Mouse (Mus musculus) midbrain, embryonic 11.5 days (tissue): ENCODE measurements around the gene Slc25a44. TPM values are rescaled to one million over a fixed set of nuclear protein-coding genes. Genes with fewer than 3 reads are reported as not detected.
A peak's percentile ranks its signal among the peaks of the same experiment; 100 is the strongest.

Source experiments
- ATAC-seq: fragments of 200-750 bp; cut with Nextera tagmentation; 2 replicates; pipeline ENCODE4 v1.8.0; 2017; ENCODE audit warnings: moderate TSS enrichment, moderate library complexity; ENCODE audit not compliant: low FRiP score
- DNase-seq: peaks from one replicate; pipeline ENCODE4 v3.0.0; 2015; ENCODE audit warnings: low spot score; ENCODE audit errors: missing footprints
- H3K27ac ChIP-seq: fragments of 300-500 bp; sonication (generic); 2 replicates; pipeline ENCODE4 v1.5.1; 2014; ENCODE audit warnings: low read depth, low read length
- H3K27me3 ChIP-seq: fragments of 300-500 bp; sonication (generic); 2 replicates; pipeline ENCODE4 v1.6.1; 2014; ENCODE audit warnings: mild to moderate bottlenecking, low read length, moderate library complexity, mixed read lengths; ENCODE audit not compliant: control insufficient read depth, insufficient read depth
- H3K36me3 ChIP-seq: fragments of 300-500 bp; sonication (generic); 2 replicates; pipeline ENCODE4 v1.6.1; 2014; ENCODE audit warnings: mild to moderate bottlenecking, low read length, moderate library complexity, mixed read lengths; ENCODE audit not compliant: control insufficient read depth, insufficient read depth
- H3K4me1 ChIP-seq: fragments of 300-500 bp; sonication (generic); 2 replicates; pipeline ENCODE4 v1.6.1; 2014; ENCODE audit warnings: low read length; ENCODE audit not compliant: control insufficient read depth, insufficient read depth
- H3K4me2 ChIP-seq: fragments of 300-500 bp; sonication (generic); 2 replicates; pipeline ENCODE4 v1.6.1; 2014; ENCODE audit warnings: mild to moderate bottlenecking, moderate library complexity
- H3K4me3 ChIP-seq: fragments of 300-500 bp; sonication (generic); 2 replicates; pipeline ENCODE4 v1.5.1; 2014; ENCODE audit warnings: low read depth, low read length
- H3K9ac ChIP-seq: fragments of 300-500 bp; sonication (generic); 2 replicates; pipeline ENCODE4 v1.6.1; 2014; ENCODE audit warnings: low read length
- H3K9me3 ChIP-seq: fragments of 300-500 bp; sonication (generic); 2 replicates; pipeline ENCODE4 v1.6.1; 2016; ENCODE audit warnings: low read length; ENCODE audit not compliant: control insufficient read depth
- WGBS: fragments of 180-500 bp; shearing (Covaris S2); extraction: QIAGEN DNeasy Blood & Tissue Kit; methylation state at CpG from one replicate; pipeline ENCODE4 v1.1.7; 2014; 5-methylcytosine and 5-hydroxymethylcytosine counted together
- polyA plus RNA-seq: library from polyadenylated mRNA; unstranded; fragments of >200 nt; fragmentation: Nextera tagmentation; extraction: Ambion mirVana; gene quantifications from 2 replicates; pipeline ENCODE4 v1.2.1, GENCODE M21; 2014

The Slc25a44 gene
- polyA plus RNA-seq, 1 experiment from 2014 or later = 20.8 TPM

DNA sequence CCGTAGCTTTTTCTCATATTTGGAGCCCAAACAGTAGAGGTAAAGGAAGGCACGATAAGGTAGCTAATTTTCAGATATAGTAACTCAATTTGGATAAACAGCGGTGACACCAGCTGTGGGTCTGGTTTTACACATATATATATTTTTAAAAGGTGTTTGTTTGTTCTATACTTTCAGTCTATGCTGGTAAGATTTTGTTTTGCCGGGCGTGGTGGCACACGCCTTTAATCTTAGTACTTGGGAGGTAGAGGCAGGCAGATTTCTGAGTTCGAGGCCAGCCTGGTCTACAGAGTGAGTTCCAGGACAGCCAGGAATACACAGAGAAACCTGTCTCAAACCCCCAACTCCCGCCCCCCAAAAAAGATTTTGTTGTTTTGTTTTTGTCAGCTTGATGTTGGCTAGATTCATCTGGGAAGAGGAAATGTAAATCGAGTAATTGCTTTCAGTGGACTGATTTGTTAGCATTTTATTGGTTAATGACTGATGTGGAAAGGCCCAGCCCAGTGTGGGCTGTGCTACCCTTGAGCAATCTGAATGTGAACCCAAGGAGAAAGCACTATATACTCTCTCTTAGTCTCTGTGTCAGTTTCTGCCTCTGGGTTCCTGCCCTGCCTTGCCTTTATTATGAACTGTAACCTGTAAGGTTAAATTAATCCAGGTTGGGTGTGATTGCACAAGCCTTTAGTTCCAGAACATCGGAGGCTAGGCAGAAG, 925 bp upstream of the Slc25a44 start:
- WGBS = 86% methylated on average over 10 of the region's 10 CpGs
- no peak overlapping the region for H3K9ac ChIP-seq
- H3K9me3 ChIP-seq = no peaks in the 10 kb centered on the region
- H3K4me3 ChIP-seq = no peak overlapping the region
- no peaks in the 10 kb centered on the region for H3K27me3 ChIP-seq
- ATAC-seq (no peak), DNase-seq (no peak)
- H3K4me2 ChIP-seq = peak overlapping the region; percentile 23; the same call in 1 of the 2 replicates
- peaks cover 13% of the 10 kb centered on the region for H3K4me1 ChIP-seq
- peaks cover under 1% of the 10 kb centered on the region; the same call in 1 of the 2 replicates for H3K36me3 ChIP-seq
- H3K27ac ChIP-seq = no peak overlapping the region

DNA sequence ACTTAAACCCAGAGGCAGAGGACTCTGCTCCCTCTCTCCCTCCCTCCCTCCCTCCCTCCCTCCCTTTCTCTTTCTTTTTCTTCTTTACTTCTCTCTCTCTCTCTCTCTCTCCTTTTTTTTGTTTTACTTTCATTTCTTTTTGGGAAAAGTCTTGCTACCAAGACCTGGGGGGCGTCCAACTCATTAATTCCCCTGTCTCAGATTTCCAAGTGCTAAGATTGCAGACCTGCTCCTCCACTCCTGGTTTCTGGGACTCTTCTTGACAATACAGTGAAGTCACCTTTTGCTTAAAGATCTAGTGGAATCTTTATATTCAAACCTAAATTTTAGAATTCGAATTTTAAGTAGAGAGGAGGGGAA, 371 bp upstream of the Slc25a44 start:
- H3K27me3 ChIP-seq = no peaks in the 10 kb centered on the region
- H3K4me2 ChIP-seq = peak overlapping the region; percentile 23
- no peak overlapping the region for H3K27ac ChIP-seq
- H3K4me1 ChIP-seq = peaks cover 13% of the 10 kb centered on the region
- H3K9ac ChIP-seq = peak overlapping the region; percentile 1; the same call in 1 of the 2 replicates
- peaks cover 6% of the 10 kb centered on the region for H3K36me3 ChIP-seq
- DNase-seq (peak; percentile 89), ATAC-seq (0 out of 2 replicates have a peak, but pooled peaks have one; percentile 27)
- H3K9me3 ChIP-seq = no peaks in the 10 kb centered on the region
- 7% methylated on average over 2 of the region's 2 CpGs for WGBS
- H3K4me3 ChIP-seq = peak overlapping the region; percentile 75; the same call in 1 of the 2 replicates

DNA sequence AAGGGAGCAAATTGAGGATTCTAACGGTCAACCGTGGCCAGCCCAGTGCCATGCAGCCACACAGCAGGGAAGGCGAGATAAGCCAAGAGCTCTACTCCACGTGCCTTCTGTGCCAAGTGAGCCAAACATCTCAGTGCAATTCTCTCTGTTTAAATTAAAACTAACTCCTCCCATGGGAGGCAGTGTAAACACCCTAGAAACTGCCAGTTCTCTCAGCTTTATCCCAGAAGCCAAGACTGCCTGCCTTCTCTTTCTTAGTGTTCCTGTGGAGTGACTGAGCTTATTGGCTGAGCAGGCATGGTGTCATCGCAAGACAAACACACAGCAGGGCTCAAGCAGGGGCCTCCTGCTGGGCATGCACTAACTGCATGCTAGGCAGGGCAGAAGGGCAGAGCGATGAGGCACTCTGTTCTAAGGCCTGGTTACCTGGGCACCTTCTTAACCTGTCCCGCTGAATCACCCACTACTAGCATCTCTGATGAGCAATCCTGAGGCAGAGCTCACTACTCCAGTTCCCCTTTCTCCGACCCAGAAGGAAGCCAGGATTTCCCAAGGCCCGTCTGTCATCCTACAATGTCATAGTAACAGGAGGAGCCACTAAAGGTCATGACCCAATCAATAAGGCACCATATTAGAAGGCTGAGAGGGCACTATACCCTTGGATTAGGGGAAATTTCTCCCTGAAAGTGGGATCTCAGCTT, 2.8 kb downstream of the Slc25a44 start:
- Histone ChIP-seq H3K4me2 (no peak overlapping the region), H3K9ac (peak overlapping the region; percentile 10; the same call in 1 of the 2 replicates), H3K27ac (no peak overlapping the region), H3K27me3 (no peaks in the 10 kb centered on the region), H3K4me3 (no peak overlapping the region), H3K9me3 (no peaks in the 10 kb centered on the region), H3K36me3 (peaks cover 8% of the 10 kb centered on the region), H3K4me1 (peaks cover 13% of the 10 kb centered on the region)
- no peak for DNase-seq
- 36% methylated on average over 9 of the region's 9 CpGs for WGBS
- ATAC-seq = no peak

DNA sequence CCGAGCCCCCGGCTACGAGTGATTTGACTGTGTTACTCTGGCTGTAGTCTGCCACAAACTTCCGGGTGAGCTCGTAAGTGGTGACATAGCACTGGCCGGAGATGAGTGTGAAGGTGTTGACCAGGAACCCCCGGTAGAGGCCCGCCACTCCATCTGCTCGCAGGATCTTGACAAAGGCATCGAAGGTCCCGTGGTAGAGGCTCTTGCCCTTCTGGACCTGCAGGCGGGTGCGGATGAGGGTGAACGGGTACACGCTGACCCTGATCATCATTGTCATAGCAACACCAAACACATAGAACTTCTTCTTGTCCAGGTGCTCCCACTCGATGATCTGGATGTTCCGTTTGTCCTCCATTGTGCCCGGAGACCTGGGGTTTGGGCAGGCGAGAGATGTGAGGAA, 4.2 kb downstream of the Slc25a44 start:
- H3K4me1 ChIP-seq = peaks cover 13% of the 10 kb centered on the region
- no peak overlapping the region for H3K9ac ChIP-seq
- H3K27ac ChIP-seq = no peak overlapping the region
- peaks cover 8% of the 10 kb centered on the region for H3K36me3 ChIP-seq
- 93% methylated on average over 19 of the region's 19 CpGs for WGBS
- H3K9me3 ChIP-seq = no peaks in the 10 kb centered on the region
- DNase-seq = no peak
- H3K4me3 ChIP-seq = no peak overlapping the region
- no peaks in the 10 kb centered on the region for H3K27me3 ChIP-seq
- no peak overlapping the region for H3K4me2 ChIP-seq
- no peak for ATAC-seq

DNA sequence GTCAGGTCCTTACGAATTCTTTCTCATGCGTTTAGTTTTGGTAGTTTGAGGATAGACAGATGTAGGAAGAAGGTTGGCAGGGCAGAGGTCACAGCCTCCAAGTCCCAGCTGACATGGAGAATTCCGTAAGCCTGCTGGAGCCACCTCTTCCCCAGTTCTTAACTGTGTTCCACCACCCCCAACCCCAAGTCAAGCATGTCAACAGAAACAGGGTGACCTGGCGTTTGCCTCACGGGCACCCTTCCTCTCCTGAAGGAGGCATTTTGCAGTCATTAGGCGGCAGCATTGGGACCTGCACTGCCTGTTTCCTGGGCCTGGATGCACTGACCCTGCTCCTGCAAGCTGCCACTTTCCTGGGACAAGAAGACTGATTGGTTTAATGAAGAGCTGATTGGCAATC, 6.9 kb downstream of the Slc25a44 start:
- 87% methylated on average over 6 of the region's 6 CpGs for WGBS
- no peak overlapping the region for H3K4me3 ChIP-seq

DNA sequence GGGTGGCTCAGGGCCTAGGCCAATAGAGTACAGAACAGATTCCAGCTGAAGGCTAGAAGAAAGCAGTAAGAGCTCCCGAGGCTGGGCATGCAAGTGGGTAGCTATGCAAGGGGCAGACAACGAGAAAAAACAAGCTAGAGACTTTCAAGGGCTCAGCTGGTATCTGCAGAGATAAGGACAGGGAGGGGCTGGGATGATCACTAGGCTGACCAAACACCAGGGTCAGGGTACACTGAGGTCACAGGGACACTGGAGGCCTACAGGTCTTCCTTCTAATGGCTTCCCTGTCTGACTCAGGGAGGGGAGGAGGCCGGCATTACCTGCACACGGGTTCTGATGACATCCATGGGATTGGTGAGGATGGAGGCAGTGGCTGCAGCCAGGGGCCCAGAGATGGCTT, 9.3 kb downstream of the Slc25a44 start:
- Histone ChIP-seq H3K4me2 (no peak overlapping the region), H3K27ac (no peak overlapping the region), H3K36me3 (peaks cover 9% of the 10 kb centered on the region), H3K9me3 (no peaks in the 10 kb centered on the region), H3K4me1 (0 out of 2 replicates have a peak, but pooled peaks cover 2% of the 10 kb centered on the region), H3K9ac (no peak overlapping the region), H3K4me3 (no peak overlapping the region), H3K27me3 (no peaks in the 10 kb centered on the region)
- DNase-seq = no peak
- 91% methylated on average over 4 of the region's 4 CpGs for WGBS
- ATAC-seq = no peak

More for the DNA sequence above, 6.9 kb downstream of the Slc25a44 start:
- H3K36me3 ChIP-seq = peaks cover 8% of the 10 kb centered on the region
- ATAC-seq = no peak
- H3K4me1 ChIP-seq = peaks cover 4% of the 10 kb centered on the region
- H3K4me2 ChIP-seq = no peak overlapping the region
- no peaks in the 10 kb centered on the region for H3K27me3 ChIP-seq
- DNase-seq = no peak
- H3K27ac ChIP-seq = no peak overlapping the region
- no peak overlapping the region for H3K9ac ChIP-seq
- no peaks in the 10 kb centered on the region for H3K9me3 ChIP-seq

DNA sequence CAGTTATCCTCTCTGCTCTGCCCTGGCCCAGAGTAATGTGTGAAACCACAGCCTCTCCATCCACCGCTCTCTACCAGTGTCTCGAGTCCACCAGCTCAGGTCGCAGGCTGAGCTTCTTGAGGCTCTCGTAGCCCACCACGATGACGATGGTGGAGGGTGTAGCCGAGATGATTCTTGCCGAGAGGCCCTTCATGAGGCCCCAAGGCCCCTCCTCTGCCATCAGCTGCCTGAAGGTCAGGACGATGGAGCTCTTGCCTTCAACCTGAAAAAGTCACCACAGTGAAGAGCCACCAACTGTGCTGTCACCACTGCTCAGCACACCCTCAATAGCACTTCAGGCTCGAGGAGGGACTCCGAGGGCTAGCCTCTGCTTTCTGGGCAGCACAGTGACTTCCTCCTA, 12.3 kb downstream of the Slc25a44 start:
- Histone ChIP-seq H3K4me3 (no peak overlapping the region), H3K9ac (no peak overlapping the region), H3K27ac (no peak overlapping the region), H3K4me2 (no peak overlapping the region), H3K27me3 (no peaks in the 10 kb centered on the region), H3K4me1 (peaks cover 18% of the 10 kb centered on the region), H3K9me3 (no peaks in the 10 kb centered on the region), H3K36me3 (peaks cover 3% of the 10 kb centered on the region; the same call in 1 of the 2 replicates)
- 85% methylated on average over 11 of the region's 11 CpGs for WGBS
- DNase-seq = no peak
- ATAC-seq = no peak

DNA sequence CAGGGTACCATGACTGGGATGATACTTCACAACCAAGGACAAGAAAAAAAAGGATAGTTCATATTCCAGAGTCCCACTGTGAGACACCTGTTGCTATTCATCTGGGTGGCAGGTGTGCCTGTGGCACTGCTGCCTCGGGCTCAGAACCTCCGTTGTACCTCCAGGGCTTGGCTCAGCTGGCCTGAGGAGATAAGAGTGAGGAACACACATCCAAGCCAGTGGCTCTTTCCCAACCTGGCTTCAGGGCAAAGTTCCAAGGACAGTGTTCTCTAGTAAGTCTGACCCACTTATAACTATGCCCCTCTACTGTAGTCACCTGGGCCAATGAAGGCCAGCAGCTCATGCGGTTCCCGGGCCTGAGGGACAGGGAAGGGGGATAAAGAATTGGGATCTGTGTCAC, 13.3 kb downstream of the Slc25a44 start:
- no peaks in the 10 kb centered on the region for H3K27me3 ChIP-seq
- H3K36me3 ChIP-seq = peaks cover 3% of the 10 kb centered on the region; the same call in 1 of the 2 replicates
- no peaks in the 10 kb centered on the region for H3K9me3 ChIP-seq
- DNase-seq (no peak), ATAC-seq (no peak)
- H3K4me2 ChIP-seq = no peak overlapping the region
- H3K9ac ChIP-seq = no peak overlapping the region
- 94% methylated on average over 4 of the region's 4 CpGs for WGBS
- H3K27ac ChIP-seq = no peak overlapping the region
- peaks cover 18% of the 10 kb centered on the region for H3K4me1 ChIP-seq
- H3K4me3 ChIP-seq = no peak overlapping the region

DNA sequence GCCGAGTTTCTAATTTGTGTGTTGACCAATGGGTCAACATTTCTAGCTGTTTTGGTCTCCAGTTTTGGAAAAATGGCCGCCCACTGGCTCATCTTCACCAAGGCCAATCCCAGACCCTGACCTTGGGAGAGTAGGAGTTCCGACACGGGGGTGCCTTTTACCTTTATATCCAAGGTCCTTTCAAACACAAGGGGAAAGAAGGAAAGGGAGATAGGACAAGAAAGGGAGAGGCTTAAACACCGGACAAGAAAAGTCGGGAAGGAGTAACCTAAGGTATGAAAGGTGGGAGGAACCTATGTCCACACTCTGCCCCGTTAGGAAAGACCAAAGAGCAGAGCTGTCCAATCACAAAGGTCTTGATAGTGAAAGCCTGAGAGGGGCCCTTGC, 14.3 kb downstream of the Slc25a44 start:
- no peak for ATAC-seq
- peaks cover 18% of the 10 kb centered on the region for H3K4me1 ChIP-seq
- 26% methylated on average over 7 of the region's 7 CpGs for WGBS
- H3K4me2 ChIP-seq = peak overlapping the region; percentile 66
- peaks cover 3% of the 10 kb centered on the region; the same call in 1 of the 2 replicates for H3K36me3 ChIP-seq
- H3K27ac ChIP-seq = peak overlapping the region; percentile 4; the same call in 1 of the 2 replicates
- peak overlapping the region; percentile 80 for H3K9ac ChIP-seq
- no peaks in the 10 kb centered on the region for H3K9me3 ChIP-seq
- H3K4me3 ChIP-seq = peak overlapping the region; percentile 52
- no peak for DNase-seq
- no peaks in the 10 kb centered on the region for H3K27me3 ChIP-seq
